Mouse (Mus musculus): ENCODE data around the gene Taok3. TPM values are rescaled to one million over a fixed set of nuclear protein-coding genes. Genes with fewer than 3 reads are reported as not detected.

Taok3 gene
- polyA plus RNA-seq, 1 experiment from 2014 or later, result 18.1 TPM

DNA sequence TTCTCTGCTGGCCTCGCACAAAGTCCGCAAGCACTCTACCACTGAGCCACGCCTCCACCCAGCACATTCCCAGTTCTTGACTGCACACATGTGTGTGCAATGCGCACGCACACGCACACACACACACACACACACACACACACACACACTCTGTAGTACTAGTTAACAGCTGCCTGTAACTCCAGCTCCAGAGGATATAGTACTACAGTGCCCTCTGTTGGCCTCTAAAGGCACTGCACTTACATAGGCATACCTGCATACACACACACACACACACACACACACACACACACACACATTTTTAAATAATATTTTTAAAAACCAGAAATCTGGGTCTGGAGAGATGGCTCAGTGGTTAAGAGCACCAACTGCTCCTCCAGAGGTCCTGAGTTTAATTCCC, 157.9 kb downstream of the Taok3 start:
- Histone ChIP-seq H3K27ac (replicated peaks; ENCODE audit: low read depth, low read length) (no peak overlapping the region), H3K9ac (ENCODE audit: low read depth, low read length) (no peak overlapping the region), H3K4me3 (ENCODE audit: low read depth, low read length) (no peak overlapping the region), H3K27me3 (replicated peaks; ENCODE audit: control insufficient read depth, insufficient read depth, low read length) (no peaks in the 10 kb centered on the region), H3K4me1 (ENCODE audit: control insufficient read depth, insufficient read depth, low read length) (no peaks in the 10 kb centered on the region), H3K36me3 (ENCODE audit: control insufficient read depth, insufficient read depth, low read length) (peaks cover 18% of the 10 kb centered on the region), H3K4me2 (ENCODE audit: low read depth, low read length) (no peak overlapping the region), H3K9me3 (ENCODE audit: control insufficient read depth, low read length) (no peaks in the 10 kb centered on the region)
- WGBS, result 91% methylated on average over 6 of the region's 6 CpGs
- ATAC-seq (ENCODE audit: low read depth) (no peak), DNase-seq (ENCODE audit: low spot score) (no peak)

DNA sequence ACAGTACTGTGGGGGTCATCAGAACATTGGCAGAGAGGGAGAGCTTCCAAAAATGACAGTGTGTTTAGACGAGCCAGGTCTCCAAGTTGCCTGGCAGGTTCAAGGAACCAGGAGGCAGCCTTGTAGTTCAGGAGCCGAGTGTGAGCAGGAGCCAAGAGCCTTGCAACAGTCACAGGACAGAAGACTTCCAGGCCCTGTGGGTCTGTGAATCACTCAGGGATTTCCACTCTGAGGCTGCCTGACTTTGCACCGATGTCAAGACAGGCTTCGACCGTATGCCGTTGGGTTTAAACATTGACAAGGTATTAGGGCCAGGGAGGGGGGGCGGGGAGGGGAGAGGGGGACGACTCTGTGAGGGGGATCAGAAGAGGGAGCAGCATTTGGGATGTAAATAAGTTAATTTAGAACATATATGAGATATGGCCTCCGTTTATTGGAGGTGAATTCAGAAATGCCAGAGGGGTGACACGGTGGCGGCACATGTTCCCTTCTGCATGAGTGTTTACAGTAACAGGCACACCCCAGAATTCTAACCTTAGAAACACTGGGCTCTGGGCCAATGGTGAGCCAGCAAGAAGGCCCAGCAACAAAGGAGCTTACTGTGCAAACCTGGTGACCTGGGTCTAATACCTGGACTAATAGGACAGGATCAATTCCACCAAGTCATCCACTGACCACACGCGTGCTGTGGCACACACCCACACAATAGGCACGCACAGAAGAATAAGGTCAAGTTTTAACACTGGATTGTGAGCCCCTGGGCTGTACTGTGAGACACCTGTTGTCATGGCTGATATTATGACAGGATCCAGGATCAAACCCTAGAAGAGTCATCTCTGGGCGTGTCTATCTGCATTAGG, 159.1 kb downstream of the Taok3 start:
- Histone ChIP-seq H3K27ac (replicated peaks; ENCODE audit: low read depth, low read length) (no peak overlapping the region), H3K27me3 (replicated peaks; ENCODE audit: control insufficient read depth, insufficient read depth, low read length) (no peaks in the 10 kb centered on the region), H3K9ac (ENCODE audit: low read depth, low read length) (no peak overlapping the region), H3K4me1 (ENCODE audit: control insufficient read depth, insufficient read depth, low read length) (no peaks in the 10 kb centered on the region), H3K4me2 (ENCODE audit: low read depth, low read length) (no peak overlapping the region), H3K4me3 (ENCODE audit: low read depth, low read length) (no peak overlapping the region), H3K9me3 (ENCODE audit: control insufficient read depth, low read length) (no peaks in the 10 kb centered on the region), H3K36me3 (ENCODE audit: control insufficient read depth, insufficient read depth, low read length) (peaks cover 27% of the 10 kb centered on the region)
- WGBS, result 83% methylated on average over 15 of the region's 15 CpGs
- no peak for DNase-seq (ENCODE audit: low spot score)
- ATAC-seq (ENCODE audit: low read depth), result no peak

DNA sequence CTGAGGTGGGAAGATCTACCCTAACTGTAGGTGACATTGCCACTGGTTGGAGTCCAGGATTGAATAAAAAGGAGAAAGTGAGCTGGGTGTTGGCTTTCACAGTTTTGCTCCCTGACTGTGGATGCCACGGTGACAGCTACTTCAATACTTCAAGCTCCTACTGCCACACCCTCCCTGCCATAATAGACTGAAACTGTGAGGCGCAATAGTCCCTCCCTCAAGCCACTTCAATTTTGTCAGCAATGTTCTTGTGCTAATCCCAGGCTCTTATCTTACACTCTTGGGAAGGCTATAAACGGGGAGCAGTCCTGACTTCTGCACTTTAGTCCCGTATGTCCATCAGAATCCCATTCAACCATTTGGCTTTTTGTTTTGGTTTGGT, 159.7 kb downstream of the Taok3 start:
- Histone ChIP-seq H3K4me2 (ENCODE audit: low read depth, low read length) (no peak overlapping the region), H3K27ac (replicated peaks; ENCODE audit: low read depth, low read length) (no peak overlapping the region), H3K9me3 (ENCODE audit: control insufficient read depth, low read length) (no peaks in the 10 kb centered on the region), H3K4me3 (ENCODE audit: low read depth, low read length) (no peak overlapping the region), H3K9ac (ENCODE audit: low read depth, low read length) (no peak overlapping the region), H3K4me1 (ENCODE audit: control insufficient read depth, insufficient read depth, low read length) (no peaks in the 10 kb centered on the region), H3K27me3 (replicated peaks; ENCODE audit: control insufficient read depth, insufficient read depth, low read length) (no peaks in the 10 kb centered on the region), H3K36me3 (ENCODE audit: control insufficient read depth, insufficient read depth, low read length) (peaks cover 33% of the 10 kb centered on the region)
- 79% methylated on average over 4 of the region's 4 CpGs for WGBS
- DNase-seq (ENCODE audit: low spot score) (no peak), ATAC-seq (ENCODE audit: low read depth) (no peak)

DNA sequence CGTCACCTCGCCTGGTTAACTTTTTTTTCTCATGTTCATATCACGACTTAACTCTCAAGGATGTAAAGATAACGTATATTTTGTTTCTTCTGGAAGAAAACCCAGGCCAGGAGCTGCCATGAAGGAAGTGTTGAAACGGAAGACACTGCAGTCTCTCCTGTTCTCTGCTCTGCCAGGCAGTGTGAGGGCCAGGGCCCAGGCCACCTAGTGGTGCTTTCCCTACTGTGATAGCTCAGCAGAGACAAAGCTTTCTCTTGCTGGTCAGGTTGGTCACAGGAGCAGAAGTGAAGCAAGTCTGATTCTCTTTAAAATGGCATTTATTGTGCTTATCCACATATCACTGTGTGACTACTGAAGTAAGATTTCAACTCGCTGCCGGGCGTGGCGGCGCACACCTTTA, 161.6 kb downstream of the Taok3 start:
- Histone ChIP-seq H3K9me3 (ENCODE audit: control insufficient read depth, low read length) (no peaks in the 10 kb centered on the region), H3K4me2 (ENCODE audit: low read depth, low read length) (no peak overlapping the region), H3K27ac (replicated peaks; ENCODE audit: low read depth, low read length) (no peak overlapping the region), H3K4me3 (ENCODE audit: low read depth, low read length) (no peak overlapping the region), H3K36me3 (ENCODE audit: control insufficient read depth, insufficient read depth, low read length) (peaks cover 45% of the 10 kb centered on the region), H3K9ac (ENCODE audit: low read depth, low read length) (no peak overlapping the region), H3K4me1 (ENCODE audit: control insufficient read depth, insufficient read depth, low read length) (peaks cover 9% of the 10 kb centered on the region), H3K27me3 (replicated peaks; ENCODE audit: control insufficient read depth, insufficient read depth, low read length) (no peaks in the 10 kb centered on the region)
- 91% methylated on average over 10 of the region's 10 CpGs for WGBS
- no peak for DNase-seq (ENCODE audit: low spot score)
- no peak for ATAC-seq (ENCODE audit: low read depth)

DNA sequence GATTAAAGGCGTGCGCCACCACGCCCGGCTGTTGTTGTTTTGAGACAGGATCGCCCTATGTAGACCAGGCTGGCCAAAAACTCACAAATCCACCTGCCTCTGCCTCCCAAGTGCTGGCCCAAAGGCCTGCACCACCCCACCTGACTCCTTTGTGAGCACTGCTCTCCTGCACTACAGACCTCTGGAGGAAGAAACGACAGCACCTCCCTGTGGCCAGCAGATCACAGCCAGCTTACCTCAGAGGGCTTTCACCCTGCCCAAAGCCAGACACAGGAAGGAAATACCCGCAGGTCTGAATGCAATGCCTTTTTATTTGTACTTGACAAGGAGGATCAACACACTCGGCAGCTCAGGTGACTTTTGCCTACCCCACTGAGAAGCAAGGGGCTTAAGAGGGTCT, 162.4 kb downstream of the Taok3 start:
- Histone ChIP-seq H3K9ac (ENCODE audit: low read depth, low read length) (no peak overlapping the region), H3K4me1 (ENCODE audit: control insufficient read depth, insufficient read depth, low read length) (peaks cover 9% of the 10 kb centered on the region), H3K27ac (replicated peaks; ENCODE audit: low read depth, low read length) (no peak overlapping the region), H3K4me2 (ENCODE audit: low read depth, low read length) (no peak overlapping the region), H3K9me3 (ENCODE audit: control insufficient read depth, low read length) (no peaks in the 10 kb centered on the region), H3K4me3 (ENCODE audit: low read depth, low read length) (no peak overlapping the region), H3K36me3 (ENCODE audit: control insufficient read depth, insufficient read depth, low read length) (peaks cover 45% of the 10 kb centered on the region), H3K27me3 (replicated peaks; ENCODE audit: control insufficient read depth, insufficient read depth, low read length) (no peaks in the 10 kb centered on the region)
- 80% methylated on average over 8 of the region's 8 CpGs for WGBS
- no peak for ATAC-seq (ENCODE audit: low read depth)
- DNase-seq (ENCODE audit: low spot score), result no peak

DNA sequence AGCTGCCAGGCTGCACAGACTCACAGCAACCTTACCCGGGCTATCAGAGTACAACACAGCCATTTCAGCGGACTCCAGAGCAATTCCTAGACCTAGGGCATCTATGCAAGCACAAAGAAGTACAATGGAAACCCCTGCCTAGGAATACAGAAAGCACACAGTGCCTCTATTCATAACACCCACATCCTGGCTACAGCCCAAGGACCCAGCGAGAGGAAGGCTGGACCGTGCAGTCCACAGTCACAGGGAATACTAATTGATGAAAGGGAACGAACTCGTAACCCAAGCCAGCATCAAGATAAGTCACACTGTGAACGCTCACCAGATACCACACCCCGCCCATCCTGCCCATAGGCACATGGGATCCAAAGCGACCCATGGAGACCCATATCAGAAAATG, 164.1 kb downstream of the Taok3 start:
- DNase-seq (ENCODE audit: low spot score), result no peak
- Histone ChIP-seq H3K4me1 (ENCODE audit: control insufficient read depth, insufficient read depth, low read length) (peaks cover 15% of the 10 kb centered on the region), H3K4me2 (ENCODE audit: low read depth, low read length) (no peak overlapping the region), H3K27me3 (replicated peaks; ENCODE audit: control insufficient read depth, insufficient read depth, low read length) (no peaks in the 10 kb centered on the region), H3K36me3 (ENCODE audit: control insufficient read depth, insufficient read depth, low read length) (peaks cover 45% of the 10 kb centered on the region), H3K27ac (replicated peaks; ENCODE audit: low read depth, low read length) (no peak overlapping the region), H3K9me3 (ENCODE audit: control insufficient read depth, low read length) (no peaks in the 10 kb centered on the region), H3K9ac (ENCODE audit: low read depth, low read length) (no peak overlapping the region), H3K4me3 (ENCODE audit: low read depth, low read length) (no peak overlapping the region)
- no peak for ATAC-seq (ENCODE audit: low read depth)
- 79% methylated on average over 9 of the region's 9 CpGs for WGBS

DNA sequence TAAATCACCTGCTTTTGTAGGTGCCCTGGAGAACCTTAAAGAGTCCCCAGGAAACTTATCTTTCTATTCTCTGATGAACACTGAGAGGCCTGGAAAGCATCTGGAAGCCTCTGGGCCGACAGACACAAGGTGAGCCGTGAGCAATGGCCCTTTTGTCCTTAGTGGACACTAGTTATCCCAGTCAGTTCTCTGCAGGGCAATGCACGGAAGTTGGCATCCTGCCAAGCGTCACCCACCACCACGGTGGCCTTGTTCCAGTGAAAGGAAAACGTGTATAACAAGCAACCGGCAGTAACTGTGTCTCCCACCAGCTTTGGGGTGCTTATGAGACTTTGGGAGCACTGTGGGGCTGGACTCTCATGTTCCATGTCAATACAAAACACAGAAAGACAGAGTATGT, 164.8 kb downstream of the Taok3 start:
- H3K9me3 ChIP-seq (ENCODE audit: control insufficient read depth, low read length), result no peaks in the 10 kb centered on the region
- no peak overlapping the region for H3K4me3 ChIP-seq (ENCODE audit: low read depth, low read length)
- DNase-seq (ENCODE audit: low spot score), result no peak
- H3K4me1 ChIP-seq (ENCODE audit: control insufficient read depth, insufficient read depth, low read length), result peaks cover 15% of the 10 kb centered on the region
- H3K27ac ChIP-seq (replicated peaks; ENCODE audit: low read depth, low read length), result no peak overlapping the region
- peaks cover 45% of the 10 kb centered on the region for H3K36me3 ChIP-seq (ENCODE audit: control insufficient read depth, insufficient read depth, low read length)
- no peak overlapping the region for H3K9ac ChIP-seq (ENCODE audit: low read depth, low read length)
- H3K4me2 ChIP-seq (ENCODE audit: low read depth, low read length), result no peak overlapping the region
- no peak for ATAC-seq (ENCODE audit: low read depth)
- no peaks in the 10 kb centered on the region for H3K27me3 ChIP-seq (replicated peaks; ENCODE audit: control insufficient read depth, insufficient read depth, low read length)
- 75% methylated on average over 7 of the region's 7 CpGs for WGBS

DNA sequence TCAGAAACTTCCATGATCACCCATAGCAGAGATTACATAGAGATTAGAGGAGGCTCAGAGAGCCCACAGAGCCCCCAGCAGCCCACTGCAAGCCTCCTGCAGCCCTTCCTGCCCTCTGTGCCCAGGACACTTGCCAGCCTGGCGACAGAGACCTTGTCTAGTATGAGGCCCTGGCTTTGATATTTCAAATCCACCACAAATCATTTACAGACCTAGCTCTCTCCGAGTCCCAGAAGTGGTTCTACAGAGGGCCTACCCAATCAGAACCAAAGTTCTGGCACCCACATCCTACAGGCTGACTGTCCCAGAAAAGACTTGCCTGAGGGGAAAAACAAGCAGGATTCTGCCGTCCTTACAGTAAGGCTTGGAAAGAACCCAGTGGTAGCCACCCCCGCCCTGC, 165.3 kb downstream of the Taok3 start:
- Histone ChIP-seq H3K4me3 (ENCODE audit: low read depth, low read length) (no peak overlapping the region), H3K4me1 (ENCODE audit: control insufficient read depth, insufficient read depth, low read length) (peaks cover 15% of the 10 kb centered on the region), H3K36me3 (ENCODE audit: control insufficient read depth, insufficient read depth, low read length) (peaks cover 45% of the 10 kb centered on the region), H3K9ac (ENCODE audit: low read depth, low read length) (0 out of 2 replicates have a peak overlapping the region, but pooled peaks have one; percentile 85), H3K27me3 (replicated peaks; ENCODE audit: control insufficient read depth, insufficient read depth, low read length) (no peaks in the 10 kb centered on the region), H3K4me2 (ENCODE audit: low read depth, low read length) (peak overlapping the region; percentile 77; the same call in 1 of the 2 replicates), H3K27ac (replicated peaks; ENCODE audit: low read depth, low read length) (no peak overlapping the region), H3K9me3 (ENCODE audit: control insufficient read depth, low read length) (no peaks in the 10 kb centered on the region)
- DNase-seq (ENCODE audit: low spot score), result no peak
- 66% methylated on average over 4 of the region's 4 CpGs for WGBS
- ATAC-seq (ENCODE audit: low read depth), result no peak

DNA sequence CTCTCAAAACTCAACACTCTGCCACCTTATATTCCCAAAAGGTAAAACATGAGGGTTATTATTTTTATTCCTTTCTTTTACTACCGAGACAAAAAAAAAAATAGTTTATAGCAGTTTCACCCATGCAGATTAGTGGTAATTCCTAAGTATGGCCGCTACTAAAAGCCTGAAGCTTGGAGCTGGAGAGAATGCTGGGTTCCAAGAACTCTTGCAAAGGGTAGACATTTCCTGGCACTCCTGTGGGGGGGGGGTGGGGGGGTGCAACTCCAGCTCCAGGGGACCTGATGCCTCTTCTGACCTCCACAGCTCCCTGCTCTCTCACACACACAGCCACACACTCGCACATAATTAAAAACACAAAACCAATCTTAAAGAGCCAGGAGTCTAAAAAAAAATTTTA, 166.4 kb downstream of the Taok3 start:
- peak overlapping the region; percentile 85 for H3K9ac ChIP-seq (ENCODE audit: low read depth, low read length)
- peak overlapping the region; percentile 77 for H3K4me2 ChIP-seq (ENCODE audit: low read depth, low read length)
- peaks cover 15% of the 10 kb centered on the region for H3K4me1 ChIP-seq (ENCODE audit: control insufficient read depth, insufficient read depth, low read length)
- H3K27me3 ChIP-seq (replicated peaks; ENCODE audit: control insufficient read depth, insufficient read depth, low read length), result no peaks in the 10 kb centered on the region
- peak overlapping the region; percentile 83 for H3K4me3 ChIP-seq (ENCODE audit: low read depth, low read length)
- 34% methylated on average over 3 of the region's 3 CpGs for WGBS
- DNase-seq (ENCODE audit: low spot score) (no peak), ATAC-seq (ENCODE audit: low read depth) (no peak)
- H3K27ac ChIP-seq (replicated peaks; ENCODE audit: low read depth, low read length), result peak overlapping the region; percentile 76; the same call in 1 of the 2 replicates
- peaks cover 40% of the 10 kb centered on the region for H3K36me3 ChIP-seq (ENCODE audit: control insufficient read depth, insufficient read depth, low read length)
- H3K9me3 ChIP-seq (ENCODE audit: control insufficient read depth, low read length), result no peaks in the 10 kb centered on the region

Measured in embryonic facial prominence, embryonic 14.5 days (tissue).